Mouse (Mus musculus): ENCODE data around the gene Pdk2.

DNA sequence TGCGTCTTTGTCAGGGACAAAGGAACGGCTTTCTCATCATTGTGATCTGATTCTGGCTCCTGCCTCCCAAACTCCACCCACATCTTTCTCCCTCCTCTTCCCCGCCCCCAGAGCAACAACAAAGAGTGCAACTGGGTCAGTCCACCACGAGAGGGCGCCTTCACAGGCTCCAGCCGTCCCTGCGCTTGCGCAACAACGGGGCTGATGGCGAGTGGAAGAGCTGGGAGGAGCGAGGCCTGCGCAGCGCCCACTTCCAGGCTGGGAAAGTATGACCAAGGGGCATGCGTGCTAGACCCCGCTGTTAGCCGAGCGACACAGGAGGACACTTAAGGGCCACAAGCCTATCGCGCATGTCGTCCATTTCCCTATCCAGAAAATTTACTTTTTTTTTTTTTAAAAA, 62.2 kb downstream of the Pdk2 start:
- TF ChIP-seq POLR2A (IDR thresholded peaks at IDR 0.05; ENCODE audit: borderline replicate concordance, insufficient read depth, low read length) = peak; percentile 90
- TF ChIP-seq CTCF (IDR thresholded peaks at IDR 0.05; ENCODE audit: borderline replicate concordance, insufficient read depth, low read depth, low read length) = peak; percentile 96

All from cerebellum, adult 2 months (tissue).